Mouse (Mus musculus) adrenal gland (tissue): ENCODE results near the gene Alcam.

Experiments used
- intact Hi-C: fragments of 180-260 bp; cut with DNase I; formaldehyde crosslinking; loops from one replicate; pipeline ENCODE4 v1.15.1; 2025

The Alcam gene

DNA sequence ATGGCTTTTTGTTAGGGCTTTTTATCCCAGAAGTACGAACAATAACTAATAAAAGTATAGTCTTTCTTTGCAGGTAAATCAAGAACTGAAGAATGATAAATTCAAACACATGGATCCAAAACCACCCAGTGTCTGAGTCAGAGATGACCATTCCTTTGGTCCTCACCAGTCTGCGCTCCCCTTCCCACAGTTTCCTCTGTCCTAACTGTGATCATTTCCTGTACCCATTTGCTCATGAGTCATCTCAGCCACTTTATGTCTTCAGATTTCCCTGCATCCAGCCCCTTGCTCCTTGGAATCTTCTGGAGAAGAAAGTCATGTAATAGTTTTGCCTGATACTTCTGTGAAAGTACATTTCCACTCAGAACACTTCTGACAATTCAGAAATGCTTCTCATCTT is 77.0 kb downstream of the Alcam start:
- intact Hi-C loops: no loop called here

DNA sequence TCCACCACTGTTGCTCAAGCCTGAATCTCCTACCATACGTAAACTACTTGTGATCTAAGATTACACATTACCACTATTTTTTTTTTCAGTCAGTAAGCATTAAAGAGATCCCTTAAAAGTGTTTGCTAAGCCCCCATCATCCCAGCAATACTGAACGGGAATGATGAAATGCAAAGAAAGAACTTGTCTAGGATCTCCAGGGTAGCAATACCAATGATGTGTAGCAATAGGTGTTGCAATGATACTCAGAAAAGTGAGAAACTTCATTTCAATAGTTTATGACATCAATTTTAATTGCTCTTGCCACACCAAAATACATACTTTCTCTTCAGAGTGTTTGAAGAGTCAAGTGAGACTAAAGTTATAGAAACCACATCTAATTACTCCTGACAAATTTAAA is 81.9 kb downstream of the Alcam start:
- intact Hi-C loops: no loop called here

DNA sequence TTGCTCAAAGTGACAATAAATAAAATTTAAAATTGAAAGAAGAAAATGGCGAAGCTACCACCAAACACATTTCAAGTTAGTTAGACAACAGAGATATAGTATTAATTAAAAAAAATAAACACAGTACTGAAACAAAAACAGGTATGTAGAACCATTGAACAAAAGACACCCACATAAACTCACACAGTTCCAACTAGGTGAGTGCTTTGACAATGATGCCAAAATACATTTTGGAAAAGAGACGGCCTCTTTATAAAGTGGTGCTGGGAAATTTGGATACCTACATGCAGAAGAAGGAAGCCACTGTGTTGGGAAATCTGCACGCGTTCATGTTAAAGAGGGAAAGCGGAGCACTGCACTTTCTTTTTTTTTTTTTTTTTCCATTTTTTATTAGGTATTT is 85.4 kb downstream of the Alcam start:
- intact Hi-C loops: no loop called here

DNA sequence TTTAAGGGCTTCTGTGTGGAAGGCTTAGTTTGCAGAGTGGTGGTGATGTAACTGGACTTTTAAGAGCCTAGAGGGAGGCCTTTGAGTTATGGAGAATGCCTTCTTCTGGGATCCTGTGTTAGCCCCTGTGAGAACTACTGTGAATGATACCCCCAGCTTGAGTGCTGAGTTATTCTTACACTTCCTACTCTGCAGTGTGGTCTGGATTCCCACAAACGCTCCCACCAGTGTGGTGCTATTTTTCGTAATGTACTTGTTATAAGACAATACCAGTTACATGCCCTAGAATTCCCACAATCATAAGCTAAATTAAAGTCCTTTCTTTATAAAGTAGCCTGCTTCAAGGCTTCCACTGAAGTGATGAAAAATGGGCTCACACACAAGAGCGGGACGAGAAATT is 87.0 kb downstream of the Alcam start:
- intact Hi-C loops: no loop called here

DNA sequence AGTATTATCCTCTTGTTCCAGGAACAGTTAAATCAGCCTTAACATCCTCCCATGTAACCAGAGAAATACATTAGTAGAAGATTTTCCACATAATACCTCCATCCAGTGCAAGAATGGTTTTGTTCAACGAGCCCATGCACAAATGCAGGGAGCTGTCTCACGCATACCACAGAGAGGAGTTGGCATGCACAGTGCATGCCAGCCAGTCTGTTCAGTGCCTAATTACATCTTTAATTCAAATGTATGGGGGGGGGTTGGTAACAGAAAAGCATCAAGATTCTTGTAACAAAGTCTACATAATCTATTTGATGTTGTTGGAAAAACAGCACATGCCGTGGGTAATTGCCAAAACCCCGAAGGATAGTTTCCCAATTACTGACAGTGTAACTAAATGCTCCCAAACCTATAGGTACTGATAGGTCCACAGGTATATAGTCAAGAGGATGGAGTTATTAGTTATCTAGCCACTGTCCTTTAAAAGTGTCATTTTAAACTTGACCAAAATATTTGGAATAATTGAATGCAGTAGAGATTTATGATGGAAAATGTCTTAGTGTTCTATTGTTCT is 89.8 kb downstream of the Alcam start:
- intact Hi-C loops: no loop called here

DNA sequence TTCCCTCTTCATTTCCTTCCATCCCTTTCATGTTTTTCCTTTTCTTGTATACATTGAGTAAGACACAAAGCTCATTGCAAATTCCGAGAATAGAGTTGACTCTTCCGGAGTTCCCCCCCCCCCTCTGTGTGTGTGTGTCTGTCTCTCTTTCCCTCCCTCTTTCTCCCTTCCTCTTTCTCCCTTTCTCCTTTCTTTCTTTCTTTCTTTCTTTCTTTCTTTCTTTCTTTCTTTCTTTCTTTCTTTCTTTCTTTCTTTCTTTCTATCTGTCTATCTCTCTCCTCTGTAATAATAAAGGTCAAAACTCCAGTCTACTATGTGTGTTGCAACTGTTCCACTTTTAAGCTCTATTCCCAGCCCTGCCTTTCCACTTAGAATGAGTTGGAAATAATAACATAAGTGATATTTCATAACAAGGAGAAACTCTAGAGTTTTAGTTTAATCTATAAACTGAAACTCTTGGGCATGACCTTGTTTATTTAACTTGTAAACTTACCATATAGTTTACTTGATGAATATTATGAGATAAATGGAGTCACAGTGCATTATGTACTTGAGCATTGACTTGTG is 110.3 kb downstream of the Alcam start:
- intact Hi-C loops: no loop called here

DNA sequence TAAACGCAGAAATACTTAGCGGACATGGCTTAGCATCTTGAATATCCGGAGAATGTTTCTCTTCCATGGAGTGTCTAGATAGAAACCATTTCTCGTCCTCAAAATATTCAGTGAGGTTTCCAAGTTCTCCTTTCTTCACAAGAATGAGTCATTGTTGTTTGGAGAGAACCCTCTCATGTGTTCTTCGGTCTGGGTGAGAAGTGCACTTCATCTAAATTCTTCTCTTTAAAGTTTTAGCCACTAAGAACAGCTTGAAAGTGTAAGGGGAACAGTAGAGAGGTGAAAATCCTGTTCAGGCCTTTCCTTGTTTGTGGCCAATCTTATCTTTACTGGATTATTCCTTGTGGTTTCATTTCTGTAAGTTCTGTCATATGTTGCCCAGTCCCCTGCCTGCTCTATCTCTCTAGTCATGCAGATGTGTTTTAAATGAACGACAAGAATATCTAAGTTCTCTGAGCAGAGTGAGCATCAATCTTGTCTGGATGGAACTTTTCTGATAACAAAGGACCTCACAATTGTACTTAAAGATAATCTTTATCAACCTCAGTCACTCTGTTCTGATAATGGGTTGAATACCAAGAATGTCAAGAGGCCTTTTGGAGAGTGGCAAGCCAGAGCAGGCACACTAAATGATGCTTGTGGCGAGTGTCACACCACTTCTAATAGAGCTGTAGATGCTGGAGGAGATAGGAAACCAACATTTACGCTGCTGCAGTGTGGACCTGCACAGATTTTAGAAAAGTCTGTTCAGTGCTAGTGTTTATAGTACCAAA is 111.0 kb downstream of the Alcam start:
- intact Hi-C loops: no loop called here

DNA sequence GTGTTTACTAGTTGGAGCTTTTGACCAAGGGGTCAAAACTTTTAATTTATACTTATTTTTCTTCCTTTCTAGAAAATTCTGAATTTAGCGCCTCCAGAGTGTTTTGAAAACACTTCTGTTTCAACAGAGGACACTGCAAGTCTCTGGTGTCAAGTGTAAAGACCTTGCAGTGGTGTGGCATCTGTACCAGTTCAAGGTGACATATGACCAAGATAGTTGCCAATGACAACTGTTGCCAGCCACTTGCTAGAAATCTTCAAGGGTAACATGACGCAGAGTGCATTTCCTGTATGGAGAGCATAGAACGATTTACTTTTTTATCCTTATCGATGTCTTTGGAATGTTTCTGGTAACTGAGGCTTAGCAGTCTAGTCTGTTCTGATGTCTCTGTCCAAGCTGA is 119.8 kb downstream of the Alcam start:
- intact Hi-C loops: no loop called here

DNA sequence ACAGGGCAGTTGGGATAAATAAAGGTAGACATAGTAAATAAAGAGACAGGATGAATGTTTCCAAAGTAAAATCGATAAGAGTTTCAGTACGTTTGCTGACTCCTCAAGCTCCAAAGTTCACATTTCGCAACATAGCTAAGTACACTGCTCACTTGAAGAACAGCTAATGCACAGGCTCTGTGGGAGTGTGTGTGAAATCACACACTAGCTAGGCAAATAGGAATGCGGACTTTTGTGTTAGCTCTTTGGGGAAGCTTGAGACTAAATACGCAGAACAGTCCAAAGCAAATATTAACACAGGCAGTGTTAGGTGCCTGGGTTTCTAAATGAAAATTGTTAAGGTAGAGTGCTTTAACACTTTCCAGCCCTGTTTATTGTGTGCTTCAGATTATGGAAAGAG is 120.2 kb downstream of the Alcam start:
- intact Hi-C loops: no loop called here

DNA sequence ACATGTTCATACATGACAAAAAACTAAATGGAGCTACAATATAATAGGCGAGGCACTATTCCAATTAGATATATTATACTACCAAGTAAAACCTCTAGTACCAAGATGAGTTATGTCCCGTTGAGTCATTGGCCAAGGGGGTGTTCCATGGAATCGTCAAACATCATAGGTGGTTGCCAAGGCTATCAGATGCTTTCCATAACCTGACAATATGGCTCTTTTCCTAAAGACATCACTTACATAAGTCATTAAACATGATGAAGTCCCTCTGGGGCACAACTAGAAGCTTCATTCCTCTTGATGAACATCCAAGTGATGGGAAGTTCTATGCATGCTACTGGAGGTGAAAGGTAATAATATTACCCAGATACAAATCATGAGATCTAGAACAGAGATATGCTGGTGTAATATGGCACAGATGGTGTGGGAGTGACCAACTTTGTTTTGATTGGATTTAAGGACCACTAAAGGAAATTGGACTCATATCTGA is 122.5 kb downstream of the Alcam start:
- intact Hi-C loops: no loop called here

DNA sequence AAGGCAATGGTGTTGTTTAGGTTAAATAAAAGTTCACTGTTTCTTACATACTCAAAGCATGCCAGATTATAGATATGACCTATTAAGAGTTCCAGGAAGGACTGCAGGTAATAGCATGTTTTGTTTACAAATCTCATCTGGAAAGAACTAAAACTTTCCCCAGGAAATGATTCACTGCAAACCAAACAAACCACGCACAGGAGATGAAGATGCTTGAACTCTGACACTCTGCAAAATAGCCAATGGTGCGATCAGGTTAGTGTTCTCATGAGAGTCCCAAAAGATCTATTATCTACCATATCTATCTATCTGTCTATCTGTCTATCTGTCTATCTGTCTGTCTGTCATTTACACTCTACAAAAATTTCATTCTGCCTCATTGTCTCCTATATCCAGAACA is 124.5 kb downstream of the Alcam start:
- intact Hi-C loops: no loop called here

DNA sequence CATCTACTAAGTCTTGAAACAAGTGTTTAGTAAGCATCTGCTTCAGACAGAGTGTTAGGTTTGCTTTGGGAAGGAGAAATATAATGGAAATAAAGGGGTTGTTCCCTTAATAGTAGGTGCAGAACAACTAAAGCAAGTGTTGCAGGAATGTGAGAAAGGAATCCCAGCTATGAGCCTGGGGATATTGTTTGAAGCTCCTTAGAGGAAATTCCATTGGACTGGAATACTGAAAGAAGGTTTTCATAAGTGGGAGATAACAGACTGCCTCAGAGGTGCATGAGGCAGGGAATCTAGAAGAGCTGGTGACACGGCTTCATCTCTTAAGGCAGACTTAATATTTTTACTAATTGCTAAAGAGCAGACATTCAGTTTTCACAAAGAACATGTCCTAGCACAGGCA is 134.6 kb downstream of the Alcam start:
- intact Hi-C loops: no loop called here

DNA sequence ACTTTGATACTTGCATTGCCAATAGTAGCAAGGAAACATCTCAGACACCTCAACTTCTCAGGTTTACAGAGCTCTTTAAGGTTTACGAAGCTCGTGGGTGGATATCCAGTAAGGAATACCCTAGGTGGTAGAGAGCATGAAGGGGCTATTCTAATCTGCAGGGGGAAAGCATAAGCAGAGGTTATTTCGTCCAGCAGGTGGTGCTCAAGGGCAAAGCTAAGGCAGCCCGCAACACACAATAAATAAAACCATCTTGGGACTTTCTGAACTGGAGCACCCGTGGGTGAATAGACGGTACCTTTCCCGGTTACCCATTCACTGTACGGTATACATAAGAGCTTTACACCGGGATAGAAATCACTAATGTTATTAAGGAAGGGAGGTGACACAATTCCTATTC is 142.8 kb downstream of the Alcam start:
- intact Hi-C loops: loop anchor here (2.0 kb wide), 1 partner anchor 956 kb away; no protein-coding TSS in a partner anchor

DNA sequence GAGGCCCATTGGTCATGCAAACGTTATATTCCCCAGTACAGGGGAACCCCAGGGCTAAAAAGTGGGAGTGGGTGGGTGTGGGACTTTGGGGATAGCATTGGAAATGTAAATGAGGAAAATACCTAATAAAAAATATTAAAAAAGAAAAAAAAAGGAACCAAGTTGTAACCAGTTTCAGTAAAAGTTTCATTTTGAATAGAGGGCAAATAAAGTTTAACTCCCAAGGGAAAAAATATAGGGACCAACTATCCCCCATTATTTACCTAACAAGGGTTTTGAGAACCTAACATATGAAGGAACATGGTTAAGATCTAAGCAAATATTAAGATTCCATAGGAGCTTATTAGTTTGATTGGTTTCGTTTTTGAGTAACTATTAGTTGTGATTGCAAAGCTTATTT is 146.9 kb downstream of the Alcam start:
- intact Hi-C loops: no loop called here

DNA sequence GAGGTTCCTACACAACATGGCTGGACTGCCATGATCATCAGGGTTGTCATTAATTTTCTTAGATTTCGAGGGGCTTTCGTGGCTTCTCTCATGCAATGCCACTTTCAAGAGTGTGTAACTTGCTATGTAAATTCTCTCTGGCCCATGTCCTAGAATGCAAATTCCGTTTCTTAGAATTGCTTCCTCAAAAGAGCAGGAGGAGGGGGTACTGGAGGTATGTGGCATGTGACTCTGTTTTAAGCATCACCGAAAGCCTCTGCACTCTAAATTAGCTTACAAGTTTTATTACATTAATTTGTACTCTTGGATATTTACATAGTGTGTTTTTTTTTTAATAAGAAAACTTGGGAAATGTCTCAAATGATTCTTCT is 150.4 kb downstream of the Alcam start:
- intact Hi-C loops: no loop called here

DNA sequence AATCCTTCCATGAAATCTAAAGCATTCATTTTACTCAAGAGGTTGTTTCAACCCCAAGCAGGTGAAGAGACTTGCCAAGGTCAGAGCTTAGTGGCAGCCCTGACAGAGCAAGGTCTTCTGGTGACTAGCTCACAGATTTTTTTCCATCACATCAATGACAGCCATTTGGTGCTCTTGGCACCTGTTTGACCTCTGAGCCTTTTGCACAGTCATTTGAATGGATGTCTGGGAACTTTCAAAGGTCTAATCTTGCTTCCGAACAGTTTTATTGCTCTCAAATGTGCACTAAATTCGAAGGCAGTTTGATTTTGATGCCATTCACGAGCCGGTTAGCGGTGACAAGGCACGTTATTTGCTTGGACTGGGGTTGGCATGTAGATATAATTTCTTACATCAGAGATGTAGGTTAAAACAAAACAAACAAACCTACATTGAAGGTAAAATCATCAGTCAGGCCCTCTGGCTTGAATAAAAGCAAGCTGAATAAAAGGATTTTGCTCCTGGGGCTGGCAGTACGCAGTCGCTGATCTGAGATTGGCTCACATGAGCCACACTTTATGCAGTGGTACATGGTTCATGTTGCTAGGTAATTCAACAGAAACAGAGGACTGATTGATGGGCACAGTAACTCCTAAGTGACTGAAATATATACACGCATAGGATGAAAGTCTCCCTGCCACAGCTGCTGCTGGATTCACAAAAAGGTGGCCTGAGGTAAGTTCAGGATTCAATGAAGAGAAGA is 150.9 kb downstream of the Alcam start:
- intact Hi-C loops: no loop called here

DNA sequence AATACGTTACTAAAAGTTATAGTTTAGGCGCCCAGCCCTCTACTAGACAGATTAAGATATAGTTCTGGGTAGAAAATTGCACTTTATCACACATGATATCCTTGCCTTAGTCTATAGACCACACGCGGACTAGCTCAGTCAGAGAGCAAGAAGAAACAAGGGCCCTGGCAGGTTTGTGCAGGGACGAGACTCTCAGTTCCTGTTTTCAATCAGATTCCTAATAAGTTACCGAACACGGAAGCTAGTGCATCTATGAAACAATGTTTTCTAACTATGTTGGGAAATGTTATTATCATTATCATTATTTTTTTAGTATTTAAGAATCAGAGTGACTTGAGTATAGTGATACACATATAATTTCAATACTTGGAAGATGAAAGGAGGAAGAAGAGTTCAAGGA is 152.1 kb downstream of the Alcam start:
- intact Hi-C loops: no loop called here

DNA sequence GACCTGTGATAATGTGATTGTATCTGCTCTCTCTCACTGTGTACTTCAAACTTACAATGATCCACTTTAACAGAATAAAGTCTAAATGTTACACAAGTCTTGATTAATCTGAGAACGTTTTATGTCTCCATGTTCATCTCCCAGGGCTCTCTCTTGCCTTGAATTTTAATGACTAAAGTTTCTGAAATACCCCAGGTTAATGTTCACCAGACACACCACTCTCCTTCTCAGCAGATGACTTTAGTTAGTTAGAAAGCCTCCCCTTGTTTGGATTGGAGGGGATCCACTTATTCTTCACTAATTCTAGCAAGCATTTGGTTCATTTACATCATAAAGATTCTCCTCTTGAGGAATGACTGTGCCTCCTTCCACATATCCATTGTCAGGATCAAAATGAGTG is 157.5 kb downstream of the Alcam start:
- intact Hi-C loops: no loop called here

DNA sequence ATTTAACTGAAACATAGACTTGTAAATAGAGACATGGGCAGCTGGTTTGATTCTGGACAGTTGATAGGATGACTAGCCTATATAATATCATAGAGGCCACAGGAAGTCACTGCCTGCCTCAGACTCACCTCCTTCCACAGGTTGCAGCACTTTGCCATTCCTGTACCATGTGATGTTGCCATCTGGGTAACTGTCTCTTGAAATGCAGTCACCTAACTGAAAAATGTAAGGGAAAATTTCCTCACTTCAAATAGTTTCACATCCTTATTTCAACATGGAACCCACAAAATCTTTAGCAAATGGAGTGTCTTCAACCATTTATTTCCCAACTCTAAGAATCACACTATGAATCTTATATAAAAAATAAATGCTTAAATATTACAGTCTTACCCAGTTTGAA is 158.3 kb downstream of the Alcam start:
- intact Hi-C loops: no loop called here

DNA sequence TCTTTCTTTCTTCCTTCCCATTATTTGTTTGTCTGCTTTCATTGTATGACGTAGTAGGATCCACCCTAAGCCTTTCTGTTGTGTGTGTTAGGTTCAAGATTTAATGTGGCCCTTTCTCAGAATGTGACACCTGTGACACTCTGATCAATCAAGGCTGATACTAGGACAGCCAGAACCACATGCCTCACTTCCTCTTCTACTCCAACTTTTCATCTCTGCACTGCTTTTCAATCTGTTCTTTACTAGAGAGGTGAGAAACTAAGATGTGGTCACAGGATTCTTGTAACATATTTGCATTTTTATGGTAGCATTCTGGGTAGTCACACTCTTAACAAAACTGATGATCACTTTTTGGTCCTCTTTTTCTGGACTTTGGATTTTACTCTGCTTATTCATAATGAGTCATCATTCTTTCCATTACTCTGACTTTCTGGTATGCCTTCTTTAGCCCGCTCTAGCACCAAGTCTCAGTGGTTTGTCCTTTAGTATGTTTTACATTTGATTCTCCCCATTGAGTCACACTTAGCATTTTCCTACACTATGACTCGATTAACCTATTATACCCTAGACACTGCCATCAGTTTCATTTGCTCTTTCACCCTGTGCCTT is 161.3 kb downstream of the Alcam start:
- intact Hi-C loops: no loop called here

DNA sequence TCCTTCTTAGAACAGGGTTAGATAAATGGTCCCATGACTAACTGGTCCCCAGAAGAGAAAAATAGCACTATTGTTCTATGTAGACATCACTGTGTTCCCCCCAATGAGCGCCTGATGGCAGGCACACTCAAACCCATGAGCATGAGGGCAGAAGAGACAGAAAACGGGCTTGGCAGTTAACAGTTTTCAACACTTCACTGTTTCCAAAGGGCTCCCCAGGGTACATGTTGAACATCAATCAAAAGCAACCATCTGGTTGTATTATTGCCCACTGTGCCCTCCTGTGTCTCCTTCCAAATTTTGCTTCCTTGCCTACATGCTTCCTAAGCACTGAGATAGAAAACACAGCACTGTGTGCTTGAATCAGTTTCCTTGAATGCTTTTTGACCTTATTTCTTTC is 173.7 kb downstream of the Alcam start:
- intact Hi-C loops: no loop called here

DNA sequence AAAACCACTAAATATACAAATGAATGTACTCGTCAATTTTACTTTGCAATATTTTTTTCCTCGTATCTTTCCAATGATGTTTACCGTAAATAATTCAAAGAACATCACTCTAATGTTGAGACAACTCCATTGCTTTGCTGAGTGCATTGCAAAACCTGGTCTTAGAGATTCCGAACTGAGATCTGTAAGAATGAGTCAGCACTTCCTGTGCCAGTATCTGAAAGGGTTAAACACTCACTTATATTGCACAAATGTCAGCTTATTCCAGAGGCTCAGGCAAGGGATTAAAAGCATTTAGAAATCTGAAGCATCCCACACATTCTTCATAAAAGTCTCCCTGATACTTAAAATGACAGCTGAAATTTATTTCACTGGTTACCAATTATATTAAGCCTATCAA is 188.8 kb downstream of the Alcam start:
- intact Hi-C loops: no loop called here
